ENCODE assay signal across 15 mouse cellular contexts in genomic region chr19:53111996-53112590, GRCm38 (mm10). TPM values are rescaled to one million over a fixed set of nuclear protein-coding genes. Genes with fewer than 3 reads are reported as not detected.
DNase-seq lines count a peak whose midpoint lies in the region; ATAC-seq and TF ChIP-seq lines count a peak whose summit lies in the region.
"Had no signal": no experiment of that assay in that cellular context is flagged by ENCODE, and none has a peak within 500 bp of the region (broad histone marks: within the 10 kb centered on the region; RNA-seq: fewer than 3 reads in every experiment).

No protein-coding gene starts in this region.

- peak; percentile 66 for ATAC-seq in hindbrain, postnatal 0 days
- ATAC-seq in hindbrain, embryonic 12.5 days (ENCODE audit: low FRiP score), result no peak
- no peak for ATAC-seq in lung, postnatal 0 days
- ATAC-seq: forebrain, embryonic 14.5 days had no signal

- 0 out of 2 replicates have a peak overlapping the region, but pooled peaks have one; percentile 59 for H3K27ac ChIP-seq in cerebellum, adult 2 months (ENCODE audit: insufficient read depth, low read length)
- peak overlapping the region; percentile 58; the same call in 1 of the 2 replicates for H3K27ac ChIP-seq in hindbrain, postnatal 0 days
- no peak overlapping the region for H3K27ac ChIP-seq in hindbrain, embryonic 12.5 days
- H3K27ac ChIP-seq in lung, postnatal 0 days (ENCODE audit: low read length), result no peak overlapping the region
- H3K27ac ChIP-seq: heart, embryonic 13.5 days; hindbrain, embryonic 15.5 days; neural tube, embryonic 15.5 days; stomach, embryonic 15.5 days had no signal

- peak in 1 of 2 experiments; percentile 31 for DNase-seq in cerebellum, adult 2 months
- DNase-seq in cerebellum, postnatal 10 days, result no peak
- DNase-seq in hindbrain, postnatal 0 days (ENCODE audit: low spot score), result peak; percentile 50
- DNase-seq in lung, postnatal 0 days (ENCODE audit: low spot score), result peak; percentile 36
- DNase-seq in lung, postnatal 14 days, result no peak
- DNase-seq in Muller cell, postnatal 12 days (ENCODE audit: inconsistent ontology term), result peak; percentile 69
- no peak for DNase-seq in T-cell, adult 2 months (ENCODE audit: low spot score)
- DNase-seq: adrenal gland, postnatal 10 days; kidney, postnatal 10 days had no signal

- H3K9ac ChIP-seq in hindbrain, postnatal 0 days (replicated peaks; ENCODE audit: low read length), result no peak overlapping the region
- no peak overlapping the region for H3K9ac ChIP-seq in hindbrain, embryonic 12.5 days
- H3K9ac ChIP-seq in lung, postnatal 0 days (replicated peaks; ENCODE audit: low read depth), result no peak overlapping the region
- H3K9ac ChIP-seq: heart, embryonic 13.5 days; hindbrain, embryonic 15.5 days; neural tube, embryonic 15.5 days; stomach, embryonic 15.5 days had no signal

- H3K9me3 ChIP-seq in hindbrain, postnatal 0 days (ENCODE audit: low read length), result no peaks in the 10 kb centered on the region
- no peaks in the 10 kb centered on the region for H3K9me3 ChIP-seq in hindbrain, embryonic 12.5 days (replicated peaks)
- no peaks in the 10 kb centered on the region for H3K9me3 ChIP-seq in lung, postnatal 0 days (ENCODE audit: low read length)
- H3K9me3 ChIP-seq: hindbrain, embryonic 15.5 days; neural tube, embryonic 15.5 days; stomach, embryonic 15.5 days had no signal

- H3K36me3 ChIP-seq in hindbrain, postnatal 0 days (ENCODE audit: insufficient read depth, low read length), result no peaks in the 10 kb centered on the region
- H3K36me3 ChIP-seq in hindbrain, embryonic 12.5 days, result no peaks in the 10 kb centered on the region
- no peaks in the 10 kb centered on the region for H3K36me3 ChIP-seq in lung, postnatal 0 days (ENCODE audit: insufficient read depth, low read length)
- H3K36me3 ChIP-seq: heart, embryonic 13.5 days; hindbrain, embryonic 15.5 days; neural tube, embryonic 15.5 days; stomach, embryonic 15.5 days had no signal

- WGBS in cerebellum, adult 2 months, result 50% methylated on average over 7 of the region's 7 CpGs
- WGBS in hindbrain, postnatal 0 days, result 36% methylated on average over 7 of the region's 7 CpGs
- WGBS in hindbrain, embryonic 12.5 days, result 69% methylated on average over 7 of the region's 7 CpGs
- WGBS in lung, postnatal 0 days, result 51% methylated on average over 7 of the region's 7 CpGs

- TF ChIP-seq EP300 in lung, postnatal 0 days (IDR thresholded peaks at IDR 0.05), result no peak

- no peaks in the 10 kb centered on the region for H3K27me3 ChIP-seq in cerebellum, adult 2 months (ENCODE audit: control insufficient read depth, insufficient read depth, low read length)
- H3K27me3 ChIP-seq in hindbrain, postnatal 0 days (ENCODE audit: insufficient read depth, low read length), result no peaks in the 10 kb centered on the region
- no peaks in the 10 kb centered on the region for H3K27me3 ChIP-seq in hindbrain, embryonic 12.5 days
- H3K27me3 ChIP-seq in lung, postnatal 0 days (replicated peaks; ENCODE audit: insufficient read depth, low read length), result no peaks in the 10 kb centered on the region
- H3K27me3 ChIP-seq: heart, embryonic 13.5 days; hindbrain, embryonic 15.5 days; neural tube, embryonic 15.5 days; stomach, embryonic 15.5 days had no signal

- no peak overlapping the region for H3K4me2 ChIP-seq in hindbrain, postnatal 0 days (ENCODE audit: low read depth, low read length)
- H3K4me2 ChIP-seq in hindbrain, embryonic 12.5 days (replicated peaks), result no peak overlapping the region
- no peak overlapping the region for H3K4me2 ChIP-seq in lung, postnatal 0 days (replicated peaks; ENCODE audit: low read depth, low read length)
- H3K4me2 ChIP-seq: heart, embryonic 13.5 days; hindbrain, embryonic 15.5 days; neural tube, embryonic 15.5 days; stomach, embryonic 15.5 days had no signal

- TF ChIP-seq CTCF in cerebellum, adult 2 months (IDR thresholded peaks at IDR 0.05; ENCODE audit: borderline replicate concordance, insufficient read depth, low read depth, low read length), result no peak
- no peak for TF ChIP-seq CTCF in hindbrain, postnatal 0 days (IDR thresholded peaks at IDR 0.05; ENCODE audit: low read depth)
- no peak for TF ChIP-seq CTCF in lung, postnatal 0 days (IDR thresholded peaks at IDR 0.05)

- TF ChIP-seq POLR2A in cerebellum, adult 2 months (IDR thresholded peaks at IDR 0.05; ENCODE audit: borderline replicate concordance, insufficient read depth, low read length), result no peak

- H3K4me3 ChIP-seq in cerebellum, adult 2 months (replicated peaks; ENCODE audit: insufficient read depth, low read depth, low read length), result no peak overlapping the region
- no peak overlapping the region for H3K4me3 ChIP-seq in hindbrain, postnatal 0 days (ENCODE audit: low read length)
- H3K4me3 ChIP-seq in hindbrain, embryonic 12.5 days, result no peak overlapping the region
- no peak overlapping the region for H3K4me3 ChIP-seq in lung, postnatal 0 days (ENCODE audit: low read depth, low read length)
- H3K4me3 ChIP-seq: heart, embryonic 13.5 days; hindbrain, embryonic 15.5 days; neural tube, embryonic 15.5 days; stomach, embryonic 15.5 days had no signal

- no peaks in the 10 kb centered on the region for H3K4me1 ChIP-seq in cerebellum, adult 2 months (ENCODE audit: control insufficient read depth, insufficient read depth, low read length)
- H3K4me1 ChIP-seq in hindbrain, postnatal 0 days (ENCODE audit: insufficient read depth, low read length), result no peaks in the 10 kb centered on the region
- H3K4me1 ChIP-seq in hindbrain, embryonic 12.5 days, result no peaks in the 10 kb centered on the region
- H3K4me1 ChIP-seq in lung, postnatal 0 days (ENCODE audit: insufficient read depth, low read depth, low read length), result 0 out of 2 replicates have a peak, but pooled peaks cover 3% of the 10 kb centered on the region
- H3K4me1 ChIP-seq: neural tube, embryonic 15.5 days; stomach, embryonic 15.5 days had no signal

RNA-seq across cellular contexts. Expression of gene Add3, which starts 28.1 kb away (rescaled TPM):
- polyA plus RNA-seq in cerebellum, adult 2 months (2012; rRNA removed), result 80.2 and 89.4 TPM in 2 replicates
- 49.7 and 56.7 TPM in 2 replicates for total RNA-seq in hindbrain, postnatal 0 days (2014; rRNA removed)
- 65.2 and 68.8 TPM in 2 replicates for polyA plus RNA-seq in hindbrain, postnatal 0 days (2015; fragmentation: Nextera tagmentation; extraction: Ambion mirVana)
- polyA plus RNA-seq in hindbrain, embryonic 12.5 days (2016; fragmentation: Nextera tagmentation; extraction: Ambion mirVana), result 55.5 and 56.0 TPM in 2 replicates
- polyA plus RNA-seq in lung, postnatal 0 days (2015; fragmentation: Nextera tagmentation; extraction: Ambion mirVana), result 92.9 and 100 TPM in 2 replicates

Comparison
In these comparisons a context has a peak if more than half of its experiments do, and no peak if none do; other contexts are left out.
1. DNase-seq: peak in hindbrain, postnatal 0 days (single experiment), lung, postnatal 0 days (single experiment) and Muller cell, postnatal 12 days (single experiment); none in cerebellum, postnatal 10 days (0 of 2), lung, postnatal 14 days (single experiment) and T-cell, adult 2 months (single experiment).
2. H3K27ac ChIP-seq: peak in cerebellum, adult 2 months (single experiment) and hindbrain, postnatal 0 days (single experiment); none in hindbrain, embryonic 12.5 days (single experiment) and lung, postnatal 0 days (single experiment).